Mouse (Mus musculus) midbrain, embryonic 16.5 days (tissue): Measurements from ENCODE around the gene Higd1c. TPM values are rescaled to one million over a fixed set of nuclear protein-coding genes. Genes with fewer than 3 reads are reported as not detected.
"Not testable (repeated sequence)": the region's sequence is repeated elsewhere in the genome, so short reads cannot be mapped to it uniquely, and the experiment has no call there.

Experiments used
- ATAC-seq: fragments of 200-750 bp; cut with Nextera tagmentation; 2 replicates; pipeline ENCODE4 v1.8.0; 2017; ENCODE audit warnings: moderate TSS enrichment
- H3K27ac ChIP-seq: fragments of 300-500 bp; sonication (generic); 2 replicates; pipeline ENCODE4 v1.5.1; 2014; ENCODE audit warnings: mild to moderate bottlenecking, low read length, mixed read lengths
- H3K27me3 ChIP-seq: fragments of 300-500 bp; sonication (generic); 2 replicates; pipeline ENCODE4 v1.6.1; 2014; ENCODE audit warnings: low read depth, low read length, mixed read lengths; ENCODE audit not compliant: control insufficient read depth, insufficient read depth
- H3K36me3 ChIP-seq: fragments of 300-500 bp; sonication (generic); 2 replicates; pipeline ENCODE4 v1.6.1; 2014; ENCODE audit warnings: mild to moderate bottlenecking, low read length, moderate library complexity, mixed read lengths; ENCODE audit not compliant: control insufficient read depth, insufficient read depth
- H3K4me1 ChIP-seq: fragments of 300-500 bp; sonication (generic); 2 replicates; pipeline ENCODE4 v1.6.1; 2014; ENCODE audit warnings: mild to moderate bottlenecking, low read length, mixed read lengths; ENCODE audit not compliant: control insufficient read depth, insufficient read depth
- H3K4me2 ChIP-seq: fragments of 300-500 bp; sonication (generic); 2 replicates; pipeline ENCODE4 v1.6.1; 2014; ENCODE audit warnings: mild to moderate bottlenecking, low read length, mixed read lengths
- H3K4me3 ChIP-seq: fragments of 300-500 bp; sonication (generic); 2 replicates; pipeline ENCODE4 v1.5.1; 2014; ENCODE audit warnings: low read depth, mild to moderate bottlenecking, low read length, moderate library complexity, mixed read lengths
- H3K9ac ChIP-seq: fragments of 300-500 bp; sonication (generic); 2 replicates; pipeline ENCODE4 v1.6.1; 2014; ENCODE audit warnings: low read depth, low read length, mixed read lengths
- H3K9me3 ChIP-seq: fragments of 300-500 bp; sonication (generic); replicated peaks from 2 replicates; pipeline ENCODE4 v1.6.1; 2014; ENCODE audit warnings: mild to moderate bottlenecking, low read length, mixed read lengths; ENCODE audit not compliant: control insufficient read depth, poor library complexity, severe bottlenecking
- WGBS: fragments of 180-500 bp; shearing (Covaris S2); extraction: QIAGEN DNeasy Blood & Tissue Kit; methylation state at CpG from one replicate; pipeline ENCODE4 v1.1.7; 2014; 5-methylcytosine and 5-hydroxymethylcytosine counted together
- polyA plus RNA-seq: library from polyadenylated mRNA; unstranded; fragments of >200 nt; fragmentation: Nextera tagmentation; extraction: Ambion mirVana; gene quantifications from 2 replicates; pipeline ENCODE4 v1.2.1, GENCODE M21; 2015

Gene Higd1c
- polyA plus RNA-seq, 1 experiment from 2014 or later: not detected

- Histone ChIP-seq H3K9ac (no peak overlapping the region), H3K4me1 (no peaks in the 10 kb centered on the region), H3K36me3 (no peaks in the 10 kb centered on the region), H3K27me3 (no peaks in the 10 kb centered on the region), H3K27ac (no peak overlapping the region), H3K4me3 (no peak overlapping the region), H3K4me2 (no peak overlapping the region), H3K9me3 (no peaks in the 10 kb centered on the region)
- WGBS: 82% methylated on average over 6 of the region's 6 CpGs
- ATAC-seq: no peak
Measured at GRCm38 (mm10) chr15:100351501-100352060, 12.8 kb upstream of the Higd1c start.

GRCm38 (mm10) chr15:100352711-100353250, 11.6 kb upstream of the Higd1c start, which contains the start of the genes Methig1 and Mettl7a2:
Gene Methig1, plus strand, starts transcription at chr15:100353149.
Gene Mettl7a2, plus strand, starts transcription at chr15:100353200.
- no peak within 1 kb of the TSS for H3K4me3 ChIP-seq
- H3K27me3 ChIP-seq: no peaks in the 10 kb centered on the region
- no peaks in the 10 kb centered on the region for H3K9me3 ChIP-seq
- H3K36me3 ChIP-seq: no peaks in the 10 kb centered on the region
- whole genome bisulfite sequencing: 89% methylated on average over 10 of the region's 10 CpGs
- no peak within 1 kb of the TSS for H3K27ac ChIP-seq
- no peak within 1 kb of the TSS for H3K9ac ChIP-seq
- no peaks in the 10 kb centered on the region for H3K4me1 ChIP-seq
- H3K4me2 ChIP-seq: no peak within 1 kb of the TSS
- no peak for ATAC-seq

- not testable (repeated sequence) for H3K4me1 ChIP-seq, H3K9ac ChIP-seq, ATAC-seq, H3K36me3 ChIP-seq, H3K27me3 ChIP-seq, H3K9me3 ChIP-seq, H3K27ac ChIP-seq, H3K4me3 ChIP-seq, H3K4me2 ChIP-seq
- WGBS: 96% methylated on average over 9 of the region's 22 CpGs
Measured at GRCm38 (mm10) chr15:100353399-100353798, 10.9 kb upstream of the Higd1c start.

GRCm38 (mm10) chr15:100355876-100356275, 8.5 kb upstream of the Higd1c start:
- H3K4me2 ChIP-seq: no peak overlapping the region
- no peak overlapping the region for H3K4me3 ChIP-seq
- 92% methylated on average over 5 of the region's 5 CpGs for WGBS
- H3K36me3 ChIP-seq: no peaks in the 10 kb centered on the region
- no peak overlapping the region for H3K9ac ChIP-seq
- H3K27ac ChIP-seq: no peak overlapping the region
- H3K9me3 ChIP-seq: no peaks in the 10 kb centered on the region
- ATAC-seq: no peak
- H3K4me1 ChIP-seq: no peaks in the 10 kb centered on the region
- H3K27me3 ChIP-seq: no peaks in the 10 kb centered on the region

GRCm38 (mm10) chr15:100365967-100366366, 1.6 kb downstream of the Higd1c start:
- not testable (repeated sequence) for H3K27me3 ChIP-seq, H3K4me3 ChIP-seq, H3K9me3 ChIP-seq, H3K4me2 ChIP-seq, H3K4me1 ChIP-seq, ATAC-seq, H3K27ac ChIP-seq, H3K36me3 ChIP-seq, H3K9ac ChIP-seq
- WGBS: 41% methylated on average over 9 of the region's 9 CpGs

GRCm38 (mm10) chr15:100367119-100367518, 2.8 kb downstream of the Higd1c start:
- no peak overlapping the region for H3K9ac ChIP-seq
- no peak overlapping the region for H3K27ac ChIP-seq
- H3K36me3 ChIP-seq: no peaks in the 10 kb centered on the region
- H3K4me2 ChIP-seq: no peak overlapping the region
- no peak overlapping the region for H3K4me3 ChIP-seq
- H3K27me3 ChIP-seq: no peaks in the 10 kb centered on the region
- ATAC-seq: no peak
- H3K4me1 ChIP-seq: no peaks in the 10 kb centered on the region
- WGBS: 89% methylated on average over 7 of the region's 7 CpGs
- H3K9me3 ChIP-seq: no peaks in the 10 kb centered on the region; the same call in 1 of the 2 replicates

- Histone ChIP-seq H3K27ac (no peak overlapping the region), H3K9ac (no peak overlapping the region), H3K4me2 (no peak overlapping the region), H3K4me1 (no peaks in the 10 kb centered on the region), H3K36me3 (no peaks in the 10 kb centered on the region), H3K4me3 (no peak overlapping the region), H3K9me3 (no peaks in the 10 kb centered on the region), H3K27me3 (no peaks in the 10 kb centered on the region)
- WGBS: 37% methylated on average over 5 of the region's 5 CpGs
- no peak for ATAC-seq
Measured at GRCm38 (mm10) chr15:100375066-100375465, 10.7 kb downstream of the Higd1c start.

- H3K27me3 ChIP-seq, H3K9me3 ChIP-seq, H3K4me3 ChIP-seq, ATAC-seq, H3K36me3 ChIP-seq, H3K4me2 ChIP-seq, H3K27ac ChIP-seq, H3K9ac ChIP-seq, H3K4me1 ChIP-seq: not testable (repeated sequence)
- WGBS: 26% methylated on average over 3 of the region's 9 CpGs
Measured at GRCm38 (mm10) chr15:100377847-100378505, 13.6 kb downstream of the Higd1c start.

- no peak for ATAC-seq
- Histone ChIP-seq H3K9me3 (no peaks in the 10 kb centered on the region), H3K27ac (no peak overlapping the region), H3K4me1 (no peaks in the 10 kb centered on the region), H3K9ac (no peak overlapping the region), H3K36me3 (no peaks in the 10 kb centered on the region), H3K27me3 (no peaks in the 10 kb centered on the region), H3K4me2 (no peak overlapping the region), H3K4me3 (no peak overlapping the region)
- WGBS: 84% methylated on average over 8 of the region's 8 CpGs
Measured at GRCm38 (mm10) chr15:100379658-100380057, 15.3 kb downstream of the Higd1c start.
